Mouse (Mus musculus) ES-CJ7 (cell line): ENCODE results near the gene Hnrnpd.

Experiments used
- DNase-seq: peaks from one replicate; pipeline ENCODE4 v3.0.0; 2011; ENCODE audit warnings: low read depth, low spot score

The Hnrnpd gene

DNA sequence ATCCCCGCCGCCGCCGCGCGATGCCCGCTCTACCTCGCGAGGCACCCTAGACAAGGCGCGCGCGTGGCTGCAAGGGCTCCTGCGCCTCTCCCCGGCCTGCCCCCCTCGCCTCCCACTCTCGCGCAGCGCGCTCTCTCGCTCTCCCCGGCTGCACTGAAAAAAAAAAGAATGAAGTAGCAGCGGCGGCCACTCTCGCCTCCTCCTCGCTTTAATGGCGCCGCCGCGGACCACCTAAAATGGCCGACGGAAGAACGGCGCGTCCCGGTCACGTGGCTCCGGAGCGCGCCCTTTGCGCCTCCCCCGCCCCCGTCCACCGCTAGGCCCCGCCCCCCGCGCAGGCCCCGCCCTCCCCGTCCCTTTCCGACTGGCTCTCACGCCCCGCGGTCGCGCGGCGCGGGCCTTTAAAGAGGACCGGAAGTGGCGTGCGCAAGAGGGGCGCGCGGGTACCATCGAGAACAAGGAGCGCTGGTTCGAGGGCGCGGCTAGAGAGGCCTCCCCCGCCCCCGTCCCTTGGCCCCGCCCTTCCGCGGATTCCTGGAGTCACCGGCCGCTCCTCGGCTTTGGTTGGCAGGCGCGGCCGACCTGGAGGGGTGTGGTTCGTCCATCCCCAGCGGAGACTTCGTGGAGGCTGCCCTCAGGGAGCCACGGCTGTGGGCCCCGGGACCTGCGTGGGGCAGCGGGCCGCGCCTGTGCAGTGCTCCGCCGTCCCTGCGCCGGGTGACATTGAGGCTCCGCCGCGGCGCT lies at the start of gene Hnrnpd, which contains the start of gene 4930524J08Rik:
Hnrnpd (minus strand) TSS at position 240 of the 744 bp plus-strand sequence.
4930524J08Rik (plus strand) TSS at position 363 of the 744 bp plus-strand sequence.
- peak; percentile 97 for DNase-seq

DNA sequence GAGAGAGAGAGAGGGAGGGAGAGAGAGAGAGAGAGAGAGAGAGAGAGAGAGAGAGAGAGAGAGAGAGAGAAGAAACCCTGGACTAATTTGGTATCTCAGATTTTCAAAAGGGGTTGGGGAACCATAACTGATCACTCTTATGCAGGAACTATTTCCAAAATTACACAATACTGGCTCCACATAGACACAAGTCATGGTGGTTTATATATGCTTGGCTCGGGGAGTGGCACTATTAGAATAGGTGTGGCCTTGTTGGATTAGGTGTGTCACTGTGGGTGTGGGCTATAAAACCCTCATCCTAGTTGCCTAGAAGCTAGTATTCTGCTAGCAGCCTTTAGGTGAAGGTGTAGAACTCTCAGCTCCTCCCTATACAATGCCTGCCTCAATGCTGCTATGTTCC lies 46.1 kb upstream of the Hnrnpd start:
- no peak for DNase-seq

DNA sequence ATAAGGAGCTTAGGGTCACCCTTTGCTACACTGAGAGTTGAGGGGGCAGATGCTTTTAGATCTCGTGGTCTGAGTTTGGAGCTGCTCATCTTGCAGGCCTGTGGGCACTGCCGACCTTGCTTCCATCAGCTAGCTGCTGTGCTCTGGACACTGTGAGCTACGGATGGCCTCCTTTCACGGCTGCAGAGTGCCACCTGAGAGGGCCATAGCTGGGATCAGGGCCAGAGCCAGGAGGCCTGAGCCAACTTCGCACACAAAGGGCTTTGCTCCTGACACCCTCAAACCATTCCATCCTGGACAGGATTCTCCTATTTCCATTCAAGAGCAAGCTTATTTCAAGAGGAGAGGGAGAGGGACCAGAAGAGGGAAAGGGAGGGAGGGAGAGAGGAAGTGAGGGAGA lies 45.7 kb upstream of the Hnrnpd start:
- DNase-seq = no peak

DNA sequence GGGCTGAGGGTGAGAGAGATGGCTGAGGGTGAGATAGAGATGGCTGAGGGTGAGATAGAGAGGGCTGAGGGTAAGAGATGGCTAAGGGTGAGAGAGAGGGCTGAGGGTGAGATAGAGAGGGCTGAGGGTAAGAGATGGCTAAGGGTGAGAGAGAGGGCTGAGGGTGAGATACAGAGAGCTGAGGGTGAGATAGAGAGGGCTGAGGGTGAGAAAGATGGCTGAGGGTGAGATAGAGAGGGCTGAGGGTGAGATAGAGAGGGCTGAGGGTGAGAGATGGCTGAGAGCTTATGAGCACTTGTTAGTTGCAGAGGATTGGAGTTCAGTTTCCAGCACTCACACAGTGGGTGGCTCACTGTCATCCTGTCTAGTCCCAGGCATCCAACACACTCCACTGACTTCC lies 41.4 kb upstream of the Hnrnpd start:
- no peak for DNase-seq

DNA sequence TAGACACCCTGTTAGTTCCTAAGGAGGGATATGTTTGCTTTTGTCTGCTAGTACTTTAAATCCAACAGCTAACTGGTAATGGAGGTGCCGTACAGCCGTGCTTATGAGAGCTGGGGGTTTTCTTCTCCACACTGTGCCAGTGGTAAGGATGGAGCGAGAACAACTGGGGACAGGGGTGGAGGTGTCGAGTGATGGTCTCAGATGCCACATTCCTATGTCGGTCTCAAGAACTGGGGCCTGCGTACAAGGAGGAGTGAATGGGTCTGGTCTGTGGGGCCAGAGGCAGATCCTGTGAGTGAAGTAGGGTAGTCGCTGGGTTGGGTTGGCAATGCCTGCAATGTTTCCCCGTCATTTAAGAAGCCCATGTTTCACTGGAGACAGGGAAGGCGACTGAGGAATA lies 33.9 kb upstream of the Hnrnpd start:
- DNase-seq = no peak

DNA sequence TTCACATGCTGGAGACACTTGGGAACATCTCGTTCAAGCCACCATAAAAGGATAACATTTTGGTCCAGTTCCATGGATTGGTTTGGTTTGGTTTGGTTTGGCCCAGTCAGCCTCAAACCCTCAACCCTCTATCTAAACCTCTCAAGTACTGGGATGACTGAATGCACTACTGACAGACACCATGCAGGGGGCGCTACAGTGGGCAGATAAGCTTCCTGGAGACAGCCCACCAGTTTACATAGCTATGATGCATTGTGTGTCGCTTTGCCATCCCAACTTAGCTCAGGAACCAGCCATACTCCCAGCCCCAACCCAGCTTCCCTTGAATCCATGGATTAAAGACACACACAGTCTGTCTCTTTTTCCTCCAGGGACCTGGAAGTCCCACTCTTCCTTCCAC lies 29.7 kb upstream of the Hnrnpd start:
- DNase-seq = peak; percentile 50

DNA sequence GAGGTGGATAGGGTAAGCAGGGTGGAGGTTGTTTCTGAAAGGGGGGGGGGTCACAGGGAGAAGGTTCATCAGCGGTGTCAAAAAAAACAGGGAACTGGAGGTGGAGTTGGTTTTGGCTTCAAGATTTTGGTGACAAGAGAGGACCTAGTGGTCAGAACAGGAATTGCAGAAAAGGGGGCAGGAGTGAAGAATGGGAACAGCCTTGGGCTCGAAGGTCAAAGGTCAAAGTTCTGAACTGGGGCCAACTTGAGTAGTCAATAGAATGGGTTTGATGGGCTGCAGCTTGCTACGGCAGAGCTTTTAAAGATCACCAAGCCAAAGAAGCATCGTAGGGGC lies 28.3 kb upstream of the Hnrnpd start:
- peak; percentile 85 for DNase-seq

DNA sequence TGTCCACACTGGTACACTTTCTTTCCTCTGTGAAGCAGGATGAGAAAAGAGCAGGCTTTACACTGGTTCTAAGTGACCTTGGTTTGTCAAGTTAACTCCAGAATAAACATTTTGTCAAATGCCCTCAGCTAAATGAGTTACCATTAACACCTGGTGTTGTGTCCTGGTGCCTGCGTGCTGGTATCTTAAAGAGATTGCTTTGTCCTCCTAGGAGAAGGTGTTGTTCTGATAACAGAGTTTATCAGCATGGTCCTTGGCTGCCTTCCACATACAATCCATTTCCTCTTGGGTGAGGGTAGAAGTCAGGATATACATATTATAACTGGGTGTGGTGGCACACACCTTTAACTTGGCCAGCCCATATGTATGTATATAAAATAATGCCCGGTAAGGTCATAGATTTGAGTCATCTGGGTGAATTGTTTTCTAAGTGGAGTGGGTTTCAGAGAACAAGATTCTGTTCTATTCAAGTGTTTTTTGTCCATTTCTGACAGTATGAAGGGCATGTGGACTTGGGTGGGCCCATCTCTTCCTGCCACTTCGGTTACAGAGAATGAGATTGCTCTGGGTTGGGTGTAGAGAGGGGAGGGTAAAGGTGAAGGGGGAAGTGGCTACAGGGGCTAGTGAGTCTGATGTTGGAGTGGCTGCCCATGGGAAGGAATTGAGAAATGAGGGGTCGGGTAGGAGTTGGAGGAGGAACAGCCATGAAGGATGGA lies 27.7 kb upstream of the Hnrnpd start:
- DNase-seq = no peak

DNA sequence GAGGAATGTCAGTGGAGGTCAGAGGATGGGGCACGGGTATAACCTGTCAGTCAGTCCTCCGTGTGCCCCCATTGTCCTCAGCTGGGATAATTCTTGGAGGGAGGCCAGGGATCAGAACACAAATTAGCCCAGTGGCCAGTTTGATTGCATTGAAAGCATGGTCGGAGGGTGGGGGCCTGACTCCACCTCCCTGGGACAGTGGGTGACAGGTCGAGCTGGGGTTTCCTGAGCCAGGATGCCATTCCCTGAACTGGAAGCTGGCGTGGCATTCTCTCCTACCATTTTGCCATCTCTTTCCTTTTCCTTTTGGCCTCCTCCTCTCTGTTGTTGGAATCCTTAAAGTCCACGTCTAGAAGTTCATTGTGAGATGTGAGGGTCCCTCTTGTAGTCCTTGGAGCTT lies 27.2 kb upstream of the Hnrnpd start:
- no peak for DNase-seq

DNA sequence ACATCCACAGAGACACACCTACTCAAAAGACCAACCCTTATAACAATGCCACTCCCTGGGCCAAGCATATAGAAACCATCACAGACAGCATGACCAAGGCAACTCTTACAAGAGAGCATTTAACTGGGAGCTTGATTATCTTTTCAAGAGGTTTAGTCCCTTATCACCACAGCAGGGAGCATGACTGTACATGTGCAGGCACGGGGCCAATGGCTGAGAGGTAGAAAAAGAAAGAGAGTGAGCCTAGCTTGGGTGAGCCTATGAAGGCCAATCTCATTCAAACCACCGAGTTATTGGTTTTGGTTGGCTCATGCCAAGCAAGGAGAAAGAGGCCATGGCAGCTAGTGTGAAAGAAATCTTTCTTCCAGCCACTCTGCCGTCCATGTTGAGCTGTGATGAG lies 26.7 kb upstream of the Hnrnpd start:
- DNase-seq = no peak

DNA sequence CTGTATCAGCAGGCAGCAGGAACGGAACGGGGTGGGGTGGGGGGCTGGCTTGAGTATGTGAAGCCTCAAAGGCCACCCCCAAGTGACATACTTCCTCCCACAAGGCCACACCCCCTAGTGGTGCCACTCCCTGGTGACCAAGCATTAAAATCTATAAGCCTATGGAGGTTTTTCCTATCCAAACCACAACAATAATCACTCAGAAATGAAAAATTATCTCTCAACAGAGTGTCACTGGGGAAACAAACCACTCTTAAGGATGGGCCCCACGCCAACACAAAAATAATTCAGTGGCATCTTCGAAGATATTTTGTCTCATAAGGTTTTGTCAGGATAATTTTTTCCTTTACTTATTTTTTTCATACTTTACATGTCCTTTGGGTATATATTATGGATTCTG lies 25.2 kb upstream of the Hnrnpd start:
- no peak for DNase-seq

DNA sequence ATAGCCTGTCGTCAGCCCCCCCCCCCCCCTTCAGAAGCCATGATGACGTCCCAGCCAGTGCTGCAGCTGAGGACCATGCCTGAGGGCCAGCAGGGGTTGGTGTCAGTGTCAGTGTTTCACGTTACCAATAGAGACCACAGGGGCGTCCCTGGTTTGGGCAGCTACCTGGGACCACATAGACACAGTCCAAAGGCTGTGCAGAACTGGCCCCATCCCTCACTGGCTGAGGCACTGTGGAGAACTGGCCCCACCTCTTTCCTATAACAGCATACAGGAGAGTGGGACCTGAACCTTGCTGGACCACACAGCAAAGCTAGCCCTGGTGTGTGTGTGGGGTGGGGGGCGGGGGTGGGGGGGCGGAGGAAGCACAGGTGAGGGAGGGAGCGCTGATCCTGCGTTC lies 21.8 kb upstream of the Hnrnpd start:
- DNase-seq = no peak

DNA sequence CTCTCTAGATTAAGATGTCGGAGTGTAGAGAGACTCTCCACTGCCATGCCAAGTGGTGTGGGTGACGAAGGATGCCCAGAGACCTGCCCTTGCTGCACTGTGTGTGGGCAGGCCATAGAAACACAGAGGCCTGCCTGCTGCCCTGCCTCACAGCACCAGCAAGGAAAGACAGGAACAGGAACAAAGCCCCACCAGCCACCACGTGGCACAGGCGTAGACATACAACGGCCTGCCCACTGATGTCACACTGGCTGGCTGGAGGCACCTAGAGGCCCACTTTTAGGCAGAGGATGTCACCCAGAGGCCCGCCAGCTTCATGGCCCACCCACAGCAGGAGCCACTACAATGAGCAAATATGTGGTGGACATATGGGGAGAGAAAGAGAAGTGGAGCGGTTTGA lies 21.3 kb upstream of the Hnrnpd start:
- DNase-seq = no peak

DNA sequence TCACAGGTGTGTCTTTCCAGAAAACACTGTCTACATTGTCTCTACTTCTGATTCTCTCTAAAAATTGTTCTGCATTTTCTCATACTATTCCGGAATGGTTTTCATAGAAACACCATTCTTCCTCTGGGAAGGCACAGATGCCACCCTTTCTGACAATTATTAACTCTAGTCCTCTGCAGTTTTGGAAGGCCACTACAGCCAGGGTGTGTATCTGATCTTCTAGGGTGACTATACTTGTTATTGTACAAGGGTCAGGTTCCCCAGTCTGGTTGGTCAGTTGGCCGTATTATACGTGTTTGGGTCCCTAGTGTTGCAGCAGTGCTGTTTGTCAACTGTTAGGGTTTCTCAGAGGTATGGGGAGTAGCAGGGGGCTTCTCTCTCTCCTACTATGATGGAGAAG lies 15.9 kb upstream of the Hnrnpd start:
- DNase-seq = no peak

DNA sequence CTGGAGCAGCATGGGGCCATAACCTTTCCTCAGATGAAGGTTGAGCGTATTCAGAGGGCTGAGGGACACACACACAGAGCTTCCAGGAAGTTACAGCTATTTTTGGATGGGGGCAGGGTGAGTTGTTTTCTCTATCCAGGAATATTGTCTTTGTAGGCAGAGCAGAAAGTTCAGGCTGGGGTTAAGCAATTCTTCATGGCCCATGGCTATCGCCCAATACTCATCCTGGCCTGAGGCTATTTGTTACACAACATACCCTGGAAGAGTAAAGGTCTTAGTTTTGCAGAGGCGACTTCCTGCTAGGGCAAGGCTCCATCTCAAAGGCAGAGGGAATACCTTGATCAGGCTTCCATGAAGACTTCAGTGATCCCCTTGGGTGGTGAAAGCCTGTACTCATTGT lies 15.4 kb upstream of the Hnrnpd start:
- no peak for DNase-seq

DNA sequence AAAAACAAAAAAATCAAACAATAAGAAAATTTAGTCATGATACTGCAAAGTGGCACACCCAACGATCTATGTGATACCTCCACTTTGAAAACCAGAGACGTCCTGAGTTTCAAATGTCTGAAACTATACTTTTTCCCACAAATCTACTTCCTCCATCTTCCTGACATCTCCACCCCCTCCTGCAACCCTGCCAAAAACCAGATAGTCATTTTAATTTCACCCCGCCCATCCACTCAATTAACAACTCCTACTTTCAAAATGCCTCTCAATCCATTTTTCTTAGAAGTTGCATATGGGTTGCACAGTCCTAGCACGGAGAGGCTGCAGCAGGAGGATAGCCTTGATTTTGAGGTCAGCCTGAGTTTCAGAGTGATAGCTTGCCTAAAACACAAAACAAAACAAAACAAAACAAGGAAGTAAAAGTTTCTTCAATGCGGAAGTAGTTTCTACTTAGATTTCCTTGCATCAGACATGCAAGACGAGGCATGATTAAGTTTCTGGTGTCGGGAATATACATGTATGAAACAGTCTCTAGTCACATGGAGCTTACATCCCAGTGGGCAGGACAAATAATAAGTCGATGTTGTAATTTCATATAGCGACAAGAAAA lies 4.8 kb upstream of the Hnrnpd start:
- DNase-seq = no peak

DNA sequence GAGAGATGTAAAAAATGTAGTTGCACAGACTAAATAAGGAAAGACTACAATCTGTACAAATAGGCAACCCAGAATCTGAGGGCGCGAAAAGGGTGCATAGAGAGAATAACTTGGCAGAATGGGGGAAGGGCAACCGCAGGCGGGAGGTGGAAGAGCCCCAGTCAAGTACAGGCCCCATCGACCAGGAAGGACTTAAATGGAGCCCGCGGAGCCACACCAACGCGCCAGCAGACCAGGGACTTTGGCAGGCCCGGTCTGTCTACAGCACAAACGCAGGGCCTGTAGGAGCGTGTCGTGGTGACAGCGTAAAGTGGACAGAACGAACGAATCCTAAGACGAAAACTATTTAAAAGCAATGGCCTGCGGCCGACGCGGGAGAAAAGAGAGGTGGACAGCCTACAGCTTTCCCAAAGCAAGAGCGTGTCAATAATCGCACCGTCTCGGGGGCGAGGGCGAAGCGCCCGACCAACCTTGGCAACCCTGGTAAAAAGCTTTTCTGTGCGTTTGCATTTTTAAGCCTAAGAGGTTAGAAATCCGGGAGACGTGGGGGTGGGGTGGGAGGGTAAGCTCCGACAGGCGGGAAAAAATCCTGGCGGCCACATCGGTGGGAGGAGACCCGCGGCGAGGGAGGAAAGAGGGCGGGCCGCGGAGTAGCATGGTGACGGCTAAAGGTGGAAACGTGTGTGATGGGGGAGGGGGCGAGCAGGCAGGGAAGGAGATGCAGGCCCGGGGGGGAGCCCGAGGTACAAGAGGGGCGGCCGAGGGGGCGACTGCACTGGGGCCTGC lies 1.0 kb downstream of the Hnrnpd start:
- peak; percentile 89 for DNase-seq

DNA sequence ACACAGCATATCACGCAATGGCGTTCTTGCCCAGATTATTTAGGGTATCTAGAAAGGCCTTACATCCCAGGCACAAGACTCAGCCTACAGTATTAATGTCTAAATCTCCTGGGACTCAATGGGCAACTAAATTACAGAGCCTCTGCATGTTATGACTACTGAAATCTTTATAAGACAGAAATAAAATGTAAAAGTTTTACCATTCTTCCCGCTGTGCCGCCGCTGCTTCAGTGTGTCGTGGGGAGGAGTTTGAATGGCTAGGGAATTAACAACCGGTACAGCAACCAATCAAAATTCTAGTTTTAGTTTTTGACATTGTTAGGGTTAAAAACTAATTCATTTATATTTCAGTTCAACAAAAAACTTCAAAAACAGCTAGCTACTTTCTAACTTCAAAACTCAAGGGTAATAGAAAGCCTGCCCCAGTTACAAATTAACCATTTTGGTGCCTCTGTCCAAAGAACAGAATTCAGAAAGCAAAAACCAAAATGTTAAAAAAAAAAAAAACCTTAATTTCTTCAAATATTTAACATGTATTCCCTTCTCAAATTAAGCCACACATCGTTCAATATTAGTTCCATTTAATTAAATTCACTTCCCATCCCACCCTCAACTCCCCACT lies 2.3 kb downstream of the Hnrnpd start:
- no peak for DNase-seq

DNA sequence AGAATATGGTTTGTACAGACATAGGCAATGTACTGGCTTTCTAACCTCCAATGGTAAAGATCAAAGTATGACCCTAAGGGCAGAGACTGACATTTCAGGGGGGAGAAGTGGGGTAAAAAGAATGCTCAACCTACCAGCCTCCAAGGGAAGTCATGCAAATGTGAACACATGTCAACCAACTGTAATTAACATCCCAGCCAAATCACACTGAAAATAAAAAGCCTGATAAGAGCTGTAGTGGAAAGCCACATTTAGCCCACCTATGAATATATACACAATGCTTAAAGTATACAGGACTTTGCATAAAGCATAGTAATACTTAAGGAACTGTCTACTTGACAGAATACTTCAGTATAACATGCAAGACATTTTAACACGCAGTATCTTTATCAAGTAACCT lies 3.0 kb downstream of the Hnrnpd start:
- no peak for DNase-seq

DNA sequence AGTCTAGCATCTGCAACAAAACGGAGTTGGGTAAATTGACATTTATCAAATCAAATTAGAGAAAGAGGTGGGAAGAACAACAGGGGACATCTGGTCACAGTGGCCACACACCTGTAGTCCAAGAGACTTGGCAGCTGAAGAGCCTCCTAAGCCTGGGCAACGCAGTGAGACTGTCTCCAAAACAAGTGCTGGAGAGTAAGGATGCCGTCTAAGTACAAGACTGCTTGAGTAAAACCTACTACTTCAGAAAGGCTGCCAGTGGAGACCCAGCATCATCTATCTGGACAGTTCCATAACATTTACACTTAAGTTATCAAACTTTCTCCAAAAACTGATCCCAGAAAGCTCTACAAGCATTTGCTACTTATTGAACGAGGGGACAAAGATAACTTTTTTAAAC lies 3.7 kb downstream of the Hnrnpd start:
- no peak for DNase-seq

DNA sequence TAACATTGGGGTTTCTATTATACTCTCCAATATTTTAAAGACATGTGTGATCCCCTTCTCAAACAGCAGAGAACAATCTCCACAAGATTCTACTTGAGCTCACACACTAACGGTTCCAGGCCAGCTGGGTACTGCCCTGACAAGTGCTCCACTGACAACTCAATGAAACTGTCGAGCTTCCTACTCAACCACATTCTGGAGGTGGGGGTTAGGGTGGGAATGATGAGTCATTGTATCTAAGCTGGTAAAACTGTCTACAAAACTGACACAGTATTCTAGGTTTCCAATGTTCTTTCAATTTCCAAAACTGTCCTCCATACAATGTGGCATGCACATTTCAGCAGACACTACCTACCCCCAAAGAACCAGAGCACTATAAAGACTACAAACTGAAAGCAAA lies 4.8 kb downstream of the Hnrnpd start:
- peak; percentile 38 for DNase-seq

DNA sequence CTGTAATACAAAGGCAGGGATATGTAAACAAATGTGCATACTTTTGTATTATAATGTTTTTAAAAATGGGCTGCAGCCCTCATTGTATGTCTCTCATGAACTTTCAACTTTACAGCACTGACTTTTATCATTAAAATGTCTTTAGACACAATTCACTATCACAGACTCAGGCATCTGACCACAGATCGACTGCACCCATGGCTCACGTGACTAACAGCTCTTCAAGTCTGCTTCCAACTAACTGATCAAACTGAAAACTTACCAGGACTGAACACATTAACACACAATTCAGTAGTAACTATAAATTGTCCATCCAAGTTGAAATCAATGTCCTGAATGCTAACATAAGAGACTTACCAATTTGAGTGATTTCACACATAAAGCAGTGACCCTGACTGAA lies 18.8 kb downstream of the Hnrnpd start:
- DNase-seq = no peak
